ENCODE assay signal across 34 mouse cellular contexts in the genomic region with DNA sequence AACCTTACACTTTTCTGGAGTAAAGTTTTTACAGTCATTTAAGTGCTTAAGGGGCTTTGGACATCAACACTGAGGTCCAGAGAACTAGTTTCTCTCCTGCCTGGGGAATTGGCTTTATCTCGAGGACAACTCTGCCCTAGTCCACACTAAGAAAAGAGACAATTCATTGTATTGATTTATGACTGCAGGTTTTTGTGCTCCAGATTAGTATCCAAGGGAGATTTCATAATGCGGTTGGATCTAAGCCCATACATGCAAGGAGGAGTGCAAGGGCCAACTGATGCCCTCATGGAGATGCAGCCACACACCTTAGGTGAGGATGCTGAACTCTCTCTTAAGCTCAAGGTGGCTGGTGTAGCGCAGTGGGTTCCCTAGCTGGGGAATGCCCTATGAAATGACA.
"Had no signal": no experiment of that assay in that cellular context is flagged by ENCODE, and none has a peak within 500 bp of the region (broad histone marks: within the 10 kb centered on the region; RNA-seq: fewer than 3 reads in every experiment).

No protein-coding gene starts in this region.

- H3K4me1 ChIP-seq: heart, embryonic 10.5 days; heart, embryonic 12.5 days; heart, embryonic 13.5 days; heart, embryonic 15.5 days; hindbrain, embryonic 10.5 days; hindbrain, embryonic 12.5 days; hindbrain, embryonic 15.5 days; intestine, embryonic 15.5 days had no signal

- ATAC-seq: hindbrain, embryonic 16.5 days; hindbrain, postnatal 0 days; inflammation-experienced regulatory T-cells, adult 6 months; intestine, embryonic 15.5 days; intestine, embryonic 16.5 days; intestine, postnatal 0 days had no signal

- H3K9me3 ChIP-seq: heart, embryonic 10.5 days; hindbrain, embryonic 12.5 days; hindbrain, embryonic 15.5 days; intestine, embryonic 15.5 days had no signal

- H3K4me2 ChIP-seq: heart, embryonic 11.5 days; heart, embryonic 12.5 days; heart, embryonic 13.5 days; heart, embryonic 15.5 days; hindbrain, embryonic 12.5 days; hindbrain, embryonic 14.5 days; hindbrain, embryonic 15.5 days; intestine, embryonic 15.5 days; kidney, embryonic 15.5 days had no signal

- DNase-seq: heart, postnatal 10 days; heart, postnatal 14 days; heart, postnatal 36 days; heart, postnatal 4 days; kidney, adult 11 months; kidney, adult 18-20 months; kidney, adult 2 months; kidney, adult 8-10 months; kidney, adult 9 months; kidney, postnatal 10 days; kidney, postnatal 14 days; kidney, postnatal 25 days; kidney, postnatal 36 days; kidney, postnatal 4 days; layer of hippocampus, adult 9-11 months; layer of hippocampus, postnatal 36 days had no signal

- H3K36me3 ChIP-seq: heart, embryonic 12.5 days; heart, embryonic 15.5 days; hindbrain, embryonic 10.5 days; hindbrain, embryonic 12.5 days; hindbrain, embryonic 15.5 days; intestine, embryonic 15.5 days had no signal

- H3K27ac ChIP-seq: heart, embryonic 10.5 days; heart, embryonic 13.5 days; heart, embryonic 15.5 days; hindbrain, embryonic 10.5 days; hindbrain, embryonic 12.5 days; hindbrain, embryonic 14.5 days; hindbrain, embryonic 15.5 days; hindbrain, postnatal 0 days; intestine, embryonic 15.5 days; kidney, embryonic 15.5 days; kidney, postnatal 0 days; layer of hippocampus, adult 2 months had no signal

- H3K27me3 ChIP-seq: heart, embryonic 12.5 days; heart, embryonic 13.5 days; heart, embryonic 15.5 days; hindbrain, embryonic 12.5 days; hindbrain, embryonic 15.5 days; intestine, embryonic 15.5 days; kidney, embryonic 15.5 days had no signal

- H3K4me3 ChIP-seq: heart, embryonic 10.5 days; heart, embryonic 12.5 days; heart, embryonic 13.5 days; heart, embryonic 15.5 days; hindbrain, embryonic 10.5 days; hindbrain, embryonic 12.5 days; hindbrain, embryonic 15.5 days; intestine, embryonic 15.5 days; kidney, embryonic 15.5 days; layer of hippocampus, adult 2 months had no signal

- H3K9ac ChIP-seq: heart, embryonic 12.5 days; heart, embryonic 13.5 days; heart, embryonic 15.5 days; hindbrain, embryonic 12.5 days; hindbrain, embryonic 14.5 days; hindbrain, embryonic 15.5 days; intestine, embryonic 15.5 days; kidney, embryonic 15.5 days had no signal
